Mouse (Mus musculus) cerebellum, adult 2 months (tissue): ENCODE results near the gene Mvb12b.

Source experiments
- CTCF ChIP-seq: fragments of 200-500 bp; IDR thresholded peaks from 2 replicates; pipeline ENCODE4 v1.5.1; 2011; ENCODE audit warnings: low read depth, mild to moderate bottlenecking, control low read depth, low read length, moderate library complexity, borderline replicate concordance; ENCODE audit not compliant: insufficient read depth
- POLR2A ChIP-seq: fragments of 200-500 bp; IDR thresholded peaks from 2 replicates; pipeline ENCODE4 v1.6.1; 2011; ENCODE audit warnings: low read length, control low read depth, borderline replicate concordance; ENCODE audit not compliant: insufficient read depth

GRCm38 (mm10) chr2:33923482-33923881, 35.7 kb upstream of the Mvb12b start:
- no peak for TF ChIP-seq POLR2A
- TF ChIP-seq CTCF, result no peak
